Mouse (Mus musculus): ENCODE measurements around the gene Cntnap1.
"Not testable (repeated sequence)": the region's sequence is repeated elsewhere in the genome, so short reads cannot be mapped to it uniquely, and the experiment has no call there.

The Cntnap1 gene

DNA sequence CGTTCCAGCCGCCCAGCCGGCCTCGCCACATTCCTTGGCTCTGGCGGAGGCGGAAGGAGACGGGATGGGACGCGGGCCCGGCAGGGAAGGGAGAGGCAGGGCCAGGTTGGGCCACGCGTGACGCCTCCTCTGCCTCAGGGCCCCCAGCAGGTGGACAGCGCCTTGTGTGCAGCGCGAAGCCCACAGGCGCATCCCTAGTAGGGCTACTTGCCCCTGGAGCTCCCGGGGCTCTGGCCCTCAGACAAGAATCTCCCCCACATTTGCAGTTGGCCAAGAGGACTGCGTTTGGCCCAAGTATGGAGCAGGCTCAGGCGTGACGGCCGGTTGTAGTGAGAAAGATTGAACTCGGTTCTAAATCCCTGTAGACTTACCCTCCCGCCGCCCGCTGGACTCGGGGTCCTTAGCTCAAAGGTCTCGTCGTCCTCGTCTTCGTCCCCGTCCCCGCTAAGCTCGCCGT lies at the start of gene Cntnap1:
Gene Cntnap1, plus strand, starts transcription at position 170 of the 457 bp plus-strand sequence.
- DNase-seq: no peak

DNA sequence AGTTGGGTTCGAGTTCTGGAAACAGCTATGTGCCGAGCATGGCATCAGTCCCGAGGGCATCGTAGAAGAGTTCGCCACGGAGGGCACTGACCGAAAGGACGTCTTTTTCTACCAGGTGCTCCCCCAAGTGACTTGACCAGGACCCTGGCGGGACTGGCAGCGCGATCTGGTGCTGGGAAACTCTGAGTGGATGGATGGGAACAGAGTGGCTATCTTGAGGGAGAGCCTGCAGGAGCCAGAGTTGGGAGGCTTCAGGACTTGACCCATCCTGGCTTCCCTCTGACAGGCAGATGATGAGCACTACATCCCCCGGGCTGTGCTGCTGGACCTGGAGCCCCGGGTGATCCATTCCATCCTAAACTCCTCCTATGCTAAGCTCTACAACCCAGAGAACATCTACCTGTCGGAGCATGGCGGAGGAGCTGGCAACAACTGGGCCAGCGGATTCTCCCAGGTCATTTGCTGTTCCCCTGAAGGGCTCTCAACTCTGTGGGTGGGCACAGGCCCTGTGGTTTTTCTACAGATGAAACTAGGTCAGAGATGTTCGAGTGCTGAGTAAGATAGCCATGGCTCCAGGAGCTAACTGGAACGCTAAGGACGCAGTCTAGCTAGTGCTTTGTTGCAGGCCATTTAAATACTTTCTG lies 49.7 kb upstream of the Cntnap1 start:
- peak; percentile 17 for DNase-seq

DNA sequence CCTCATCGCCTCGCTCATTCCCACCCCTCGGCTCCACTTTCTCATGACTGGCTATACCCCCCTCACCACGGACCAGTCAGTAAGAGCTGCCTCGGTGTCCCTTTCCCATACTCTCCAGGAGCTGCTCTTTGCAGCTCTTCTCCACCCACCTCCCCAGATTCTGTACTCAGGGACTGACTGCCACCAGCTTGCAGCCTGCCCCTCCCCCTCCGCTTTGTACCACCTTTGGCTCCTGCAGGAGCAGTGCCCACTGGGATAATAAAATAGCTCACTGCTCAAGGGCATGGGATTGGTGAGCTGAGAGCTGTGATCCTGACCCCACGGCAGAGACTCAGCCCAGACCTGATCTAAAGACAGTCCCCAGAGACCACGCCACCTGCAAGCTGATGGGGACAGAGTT lies 45.8 kb upstream of the Cntnap1 start:
- DNase-seq: not testable (repeated sequence)

DNA sequence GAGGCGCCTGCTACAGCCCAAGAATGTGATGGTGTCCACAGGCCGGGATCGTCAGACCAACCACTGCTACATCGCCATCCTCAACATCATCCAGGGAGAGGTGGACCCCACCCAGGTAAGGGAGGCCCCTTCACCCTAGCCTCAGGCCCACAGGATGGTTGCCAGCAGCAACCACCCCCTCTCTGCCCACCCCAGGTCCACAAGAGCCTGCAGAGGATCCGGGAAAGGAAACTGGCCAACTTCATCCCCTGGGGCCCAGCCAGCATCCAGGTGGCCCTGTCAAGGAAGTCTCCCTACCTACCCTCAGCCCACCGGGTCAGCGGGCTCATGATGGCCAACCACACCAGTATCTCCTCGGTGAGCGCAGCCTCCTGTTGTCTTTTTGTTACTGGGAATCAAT lies 45.3 kb upstream of the Cntnap1 start:
- DNase-seq: not testable (repeated sequence)

DNA sequence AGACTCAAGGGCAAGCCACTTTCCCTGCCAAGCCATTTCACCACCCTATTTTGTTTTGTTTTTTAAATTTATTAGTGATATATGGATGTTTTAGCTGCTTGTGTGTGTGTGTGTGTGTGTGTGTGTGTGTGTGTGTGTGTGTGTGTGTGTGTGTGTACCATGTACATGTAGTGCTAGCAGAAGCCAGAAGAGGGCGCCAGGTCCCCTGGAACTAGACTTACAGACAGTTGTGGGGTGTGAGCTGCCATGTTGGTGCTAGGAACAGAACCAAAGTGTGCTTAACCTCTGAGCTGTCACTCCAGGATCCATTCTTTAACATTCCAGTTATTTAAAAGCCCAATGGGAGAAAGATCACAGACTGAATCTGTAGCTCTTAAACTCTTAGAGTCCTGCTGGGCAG lies 43.2 kb upstream of the Cntnap1 start:
- no peak for DNase-seq

DNA sequence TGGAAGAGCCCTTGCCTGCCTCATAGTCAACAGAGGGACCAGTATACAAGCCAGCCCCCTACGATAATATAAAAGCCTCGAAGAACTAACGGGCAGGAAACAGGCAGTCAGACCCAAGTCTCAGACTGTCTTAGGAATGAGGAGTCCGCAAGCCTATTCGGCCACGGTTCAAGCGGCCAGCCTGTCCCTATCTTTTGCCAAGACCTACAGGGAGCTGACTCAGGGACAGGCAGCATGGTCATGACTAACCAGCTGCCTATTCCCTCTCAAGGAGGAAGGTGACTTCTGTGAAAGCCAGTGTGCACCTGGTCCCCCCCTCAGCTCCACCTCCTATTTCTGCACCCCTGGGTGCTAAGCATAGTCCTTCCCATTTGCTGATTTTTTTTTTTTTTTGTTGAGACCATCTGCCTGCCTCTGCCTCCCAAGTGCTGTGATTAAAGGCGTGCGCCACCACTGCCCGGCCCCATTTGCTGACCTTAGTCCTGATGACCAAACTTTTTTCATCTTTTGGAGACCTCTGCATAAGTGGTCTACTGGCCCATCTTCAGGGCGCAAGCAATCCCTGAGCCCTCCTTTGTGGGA lies 41.2 kb upstream of the Cntnap1 start:
- DNase-seq: no peak

DNA sequence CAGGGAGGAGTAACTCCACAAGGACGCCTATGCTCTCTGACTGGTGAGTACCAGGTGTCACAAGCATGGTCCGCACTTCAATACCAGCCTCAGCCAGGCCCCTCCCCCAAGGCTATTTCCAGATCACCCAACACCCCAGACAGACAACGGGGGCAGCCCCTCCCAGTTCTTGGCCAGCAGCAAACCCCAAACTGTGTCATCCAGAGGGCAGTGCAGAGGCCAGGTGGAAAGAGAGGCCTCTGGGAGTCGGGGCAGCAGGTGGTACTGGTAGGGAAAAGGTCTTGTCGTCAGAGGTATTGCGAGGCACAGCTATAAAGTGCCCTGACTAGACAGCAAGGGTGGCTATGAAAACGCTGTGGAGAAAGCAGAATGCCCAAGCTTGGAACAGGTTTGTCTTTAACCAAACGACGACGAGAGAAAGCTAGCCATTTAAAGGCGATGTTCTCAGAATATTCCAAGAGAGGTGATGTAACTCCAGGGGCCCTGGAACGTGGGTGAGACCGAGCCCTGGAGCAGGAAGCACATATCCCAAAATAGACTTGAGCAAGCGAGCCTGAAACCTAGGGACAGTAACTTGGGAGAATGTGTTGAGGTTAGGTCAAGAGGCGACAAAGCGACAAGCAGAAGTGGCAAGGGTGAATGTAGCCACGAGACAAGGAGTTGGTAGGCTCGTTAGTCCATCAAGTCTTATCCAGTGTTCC lies 40.1 kb upstream of the Cntnap1 start:
- no peak for DNase-seq

DNA sequence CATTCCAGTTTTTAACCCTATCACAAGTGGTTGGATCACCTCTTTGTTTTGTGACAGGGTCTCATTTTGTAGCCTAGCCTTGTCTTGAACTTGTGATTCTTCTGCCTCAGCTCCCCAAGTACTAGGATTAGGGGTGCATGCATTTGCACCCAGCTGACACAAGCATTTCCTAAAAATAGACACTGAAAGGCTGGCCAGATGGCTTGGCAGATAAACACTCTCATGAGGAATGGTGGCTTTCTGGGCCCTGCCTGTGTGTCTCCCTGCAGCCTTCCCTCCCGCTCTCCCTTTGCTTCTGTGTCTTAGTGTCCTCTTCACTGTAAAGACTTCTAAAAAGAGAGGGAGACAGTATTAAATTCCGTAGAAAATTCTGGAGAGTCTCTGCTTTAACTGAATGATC lies 39.1 kb upstream of the Cntnap1 start:
- DNase-seq: no peak

DNA sequence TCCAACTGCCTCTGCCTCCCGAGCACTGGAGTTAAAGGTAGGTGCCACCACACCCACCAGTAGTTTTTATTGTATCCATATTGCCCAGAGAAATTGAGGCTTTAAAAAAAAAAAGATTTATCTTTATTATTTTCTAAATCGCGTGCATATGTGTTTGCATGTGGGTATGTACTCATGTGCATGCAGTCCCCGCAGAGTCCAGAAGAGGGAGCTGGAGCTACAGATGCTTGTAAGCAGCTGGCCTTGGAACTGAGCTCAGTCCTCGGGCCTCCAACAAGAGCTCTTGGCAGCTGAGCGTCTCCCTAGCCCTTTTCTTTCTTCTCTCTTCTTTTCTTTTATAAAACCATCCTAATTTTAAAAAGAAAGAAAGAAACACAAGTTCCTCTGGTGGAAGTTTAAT lies 38.6 kb upstream of the Cntnap1 start:
- peak; percentile 47 for DNase-seq

DNA sequence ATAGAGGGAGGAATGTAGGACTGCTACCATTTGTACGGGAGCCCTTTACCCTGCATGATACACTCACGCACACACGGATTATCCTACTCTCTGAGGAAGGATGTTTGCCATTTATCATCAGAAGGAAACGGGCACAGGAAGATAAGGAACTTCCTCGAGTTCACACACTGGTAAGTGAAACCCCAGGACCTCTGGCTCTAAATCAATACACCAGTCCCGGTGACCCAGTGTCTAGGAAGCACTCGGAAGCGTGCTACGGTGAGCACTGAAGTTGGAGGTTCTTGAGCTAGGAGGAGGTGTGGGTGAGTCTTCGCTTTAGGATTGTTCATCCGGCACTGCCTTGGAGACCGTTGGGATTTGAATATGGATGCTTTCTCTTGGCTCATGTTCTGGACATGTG lies 37.3 kb upstream of the Cntnap1 start:
- DNase-seq: no peak

DNA sequence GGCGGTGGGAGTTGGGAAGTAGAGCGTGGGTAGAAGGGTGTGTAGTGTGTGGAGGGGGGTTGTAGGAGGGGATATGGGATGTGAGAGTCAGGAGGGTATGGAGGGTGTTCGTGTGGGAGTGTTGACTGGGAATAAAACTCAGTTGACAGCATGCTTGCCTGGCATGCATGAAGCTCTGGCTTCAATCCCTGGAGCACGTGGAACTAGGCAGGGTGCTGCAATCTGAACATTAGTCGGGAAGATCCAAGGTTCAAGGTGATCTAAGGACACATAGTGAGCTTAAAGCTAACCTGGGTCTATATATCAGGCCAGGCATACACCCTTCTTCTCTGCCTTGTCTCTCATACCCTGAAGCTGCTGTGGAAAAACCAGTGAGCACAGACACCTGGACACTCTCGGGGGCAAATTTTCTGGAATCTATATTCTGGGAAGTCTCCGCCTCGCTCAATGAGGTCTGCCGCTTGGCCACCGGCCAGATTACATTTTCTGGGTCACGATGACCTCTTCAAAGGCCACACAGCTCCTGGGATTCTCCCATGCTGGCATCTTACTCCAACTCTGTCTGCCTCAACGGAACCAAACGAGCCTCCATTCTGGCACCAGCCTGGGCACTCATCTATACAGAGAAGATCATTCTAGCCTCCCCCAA lies 36.0 kb upstream of the Cntnap1 start:
- DNase-seq: no peak

DNA sequence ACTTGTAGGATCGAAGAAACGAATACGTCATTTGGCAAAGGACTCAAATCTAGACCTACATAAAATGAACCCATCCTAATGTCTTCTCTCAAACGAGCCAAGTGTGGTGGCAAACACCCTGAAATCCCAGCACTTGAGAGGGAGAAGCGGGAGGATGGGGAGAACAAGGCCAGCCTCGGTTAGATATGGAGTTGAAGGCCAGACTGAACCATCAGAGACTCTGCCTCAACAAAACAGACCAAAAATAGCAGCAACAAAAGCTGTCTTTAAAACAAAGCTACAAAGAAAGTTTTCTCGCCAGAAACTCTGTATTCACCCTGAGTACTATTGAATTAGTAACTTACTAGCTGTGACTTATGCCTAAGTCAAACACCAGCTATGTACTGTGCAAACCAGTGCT lies 33.3 kb upstream of the Cntnap1 start:
- no peak for DNase-seq

DNA sequence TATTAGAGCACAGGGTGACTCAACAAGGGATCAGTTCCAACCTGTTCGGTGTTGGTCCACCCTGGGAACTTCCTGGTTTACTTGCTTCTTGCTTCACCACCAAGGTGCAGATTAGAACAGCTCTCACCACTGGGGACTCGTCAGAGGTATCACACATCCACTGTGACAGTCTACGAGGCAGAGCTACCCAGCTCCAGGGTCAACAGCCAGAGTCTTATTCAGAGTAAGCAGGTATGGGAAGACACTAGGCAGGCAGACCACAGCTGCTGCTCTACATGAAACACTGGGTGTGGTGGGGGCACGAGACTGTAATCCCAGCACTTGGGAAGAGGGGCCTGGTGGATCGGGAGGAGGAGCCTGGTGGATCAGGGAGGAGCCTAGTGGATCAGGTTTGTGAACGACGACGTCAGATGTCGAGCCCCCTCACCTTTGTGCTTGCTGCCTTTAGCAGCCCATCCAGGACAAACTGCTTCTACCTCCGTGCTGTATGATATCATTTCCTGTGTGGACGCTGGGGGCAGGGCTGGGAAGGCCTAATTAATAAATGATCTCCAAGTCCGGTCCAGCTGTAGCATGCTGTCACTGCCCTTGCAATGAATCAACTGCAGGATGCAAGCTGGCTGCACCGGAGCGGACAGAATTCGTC lies 31.7 kb upstream of the Cntnap1 start:
- DNase-seq: no peak

DNA sequence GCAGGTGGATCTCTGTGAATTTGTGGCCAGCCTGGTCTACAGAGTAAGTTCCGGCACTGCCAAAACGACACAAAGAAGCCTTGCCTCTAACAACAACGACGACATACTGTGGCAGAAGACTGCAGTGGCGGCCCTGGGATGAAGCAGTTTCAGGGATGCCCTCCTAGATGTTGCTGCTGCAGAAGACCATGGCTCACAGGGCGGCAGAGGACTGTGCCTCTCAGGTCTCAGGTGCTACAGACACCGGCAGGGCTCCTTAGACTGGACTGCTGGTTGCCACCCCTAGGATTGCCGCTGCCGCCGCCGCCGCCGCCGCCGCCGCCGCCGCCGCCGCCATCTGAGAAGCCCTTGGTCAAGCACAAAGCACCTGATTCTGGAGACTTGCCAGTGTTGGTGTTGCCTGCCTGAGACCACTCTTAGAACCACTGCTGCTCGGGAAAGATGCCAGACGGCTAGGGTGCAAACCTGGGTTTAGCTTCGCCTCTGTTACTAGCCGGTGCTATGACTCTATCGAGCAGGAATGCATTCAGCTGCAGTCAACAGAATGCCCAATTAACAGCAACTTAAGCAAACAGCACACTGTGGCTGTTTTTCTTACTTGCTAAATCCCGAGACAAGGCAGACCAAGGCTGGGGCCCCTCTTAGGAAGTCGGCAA lies 30.0 kb upstream of the Cntnap1 start:
- peak; percentile 27 for DNase-seq

DNA sequence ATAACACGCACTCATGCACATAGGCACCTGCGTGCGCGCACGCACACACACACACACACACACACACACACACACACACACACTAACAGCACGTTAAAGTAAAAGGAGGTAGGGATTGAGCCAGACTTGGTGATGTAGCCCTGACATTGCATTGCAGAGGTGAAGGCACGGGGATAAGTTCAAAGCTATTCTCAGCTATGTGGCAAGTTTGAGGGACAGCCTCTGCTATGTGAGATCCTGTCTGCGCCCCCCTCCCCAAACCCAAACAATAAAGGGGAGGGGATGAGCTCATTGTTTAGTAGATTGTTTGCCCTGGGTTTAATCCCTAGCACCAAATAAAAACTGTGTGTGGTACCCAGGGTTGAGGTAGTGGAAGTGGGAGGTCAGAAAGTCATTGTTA lies 29.2 kb upstream of the Cntnap1 start:
- DNase-seq: no peak

DNA sequence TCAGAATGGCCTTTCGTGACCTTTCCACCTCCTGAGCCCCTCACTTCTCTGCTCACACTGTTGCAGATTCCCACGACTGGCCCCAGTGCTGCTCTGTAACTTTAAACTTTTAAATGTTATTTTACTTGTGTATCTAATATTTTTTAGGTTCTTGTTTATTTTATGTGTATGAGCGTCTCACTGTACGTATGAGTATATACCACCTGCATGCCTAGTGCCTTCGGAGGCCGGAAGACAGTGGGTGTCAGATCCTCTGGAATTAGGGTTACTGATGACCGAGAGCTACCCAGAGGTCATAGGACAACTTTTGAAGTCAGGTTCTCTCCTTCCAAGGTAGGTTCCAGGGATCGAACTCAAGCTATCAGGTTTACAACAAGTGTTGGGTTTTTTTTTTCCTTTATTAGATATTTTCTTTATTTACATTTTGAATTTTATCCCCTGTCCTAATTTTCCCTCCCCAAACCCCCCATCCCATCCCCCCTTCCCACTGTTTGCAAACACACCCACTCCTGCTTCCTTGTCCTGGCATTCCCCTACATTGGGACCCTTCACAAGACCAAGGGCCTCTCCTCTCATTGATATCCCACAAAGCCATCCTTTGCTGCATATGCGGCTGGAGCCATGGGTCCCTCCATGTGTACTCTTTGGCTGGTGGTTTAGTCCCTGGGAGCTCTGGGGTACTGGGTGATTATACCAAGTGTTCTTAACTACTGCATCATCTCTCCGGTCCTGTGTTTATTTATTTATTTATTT lies 27.9 kb upstream of the Cntnap1 start:
- DNase-seq: no peak

DNA sequence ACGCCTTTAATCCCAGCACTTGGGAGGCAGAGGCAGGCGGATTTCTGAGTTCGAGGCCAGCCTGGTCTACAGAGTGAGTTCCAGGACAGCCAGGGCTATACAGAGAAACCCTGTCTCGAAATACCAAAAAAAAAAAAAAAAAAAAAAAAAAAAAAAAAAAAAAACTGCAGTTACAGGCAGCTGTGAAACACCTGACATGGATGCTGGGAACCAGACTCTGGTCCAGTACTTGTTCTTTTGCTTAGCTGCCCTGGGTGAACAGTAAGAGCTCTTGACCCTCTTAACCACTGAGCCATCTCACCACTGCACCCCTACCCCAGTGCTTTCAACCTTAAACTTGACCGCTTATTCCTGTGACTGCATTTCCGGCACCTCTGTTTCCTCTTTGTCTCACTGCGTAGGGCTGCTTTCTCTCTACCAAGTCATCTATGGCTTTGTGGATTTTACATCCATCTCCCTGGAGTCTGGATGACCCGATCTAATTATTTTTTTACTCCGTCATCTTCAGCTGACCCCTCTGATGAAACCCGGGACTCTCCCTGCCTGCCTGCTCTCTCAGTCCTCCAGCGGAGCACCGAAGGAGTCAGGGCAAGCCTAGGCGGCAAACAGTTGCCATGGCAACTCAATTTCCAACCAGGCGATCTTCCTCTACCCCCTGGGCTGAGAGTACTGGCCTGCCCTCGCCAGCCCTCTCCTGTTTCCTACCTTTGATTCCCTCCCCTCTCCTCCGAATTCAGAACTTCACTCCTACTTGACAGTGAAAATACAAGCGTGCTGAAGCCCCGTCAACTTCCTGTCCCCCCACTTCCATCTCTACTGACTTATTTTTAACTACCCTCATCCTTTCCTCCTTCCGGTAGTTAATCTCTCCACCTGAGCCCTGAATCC lies 26.7 kb upstream of the Cntnap1 start:
- DNase-seq: no peak

DNA sequence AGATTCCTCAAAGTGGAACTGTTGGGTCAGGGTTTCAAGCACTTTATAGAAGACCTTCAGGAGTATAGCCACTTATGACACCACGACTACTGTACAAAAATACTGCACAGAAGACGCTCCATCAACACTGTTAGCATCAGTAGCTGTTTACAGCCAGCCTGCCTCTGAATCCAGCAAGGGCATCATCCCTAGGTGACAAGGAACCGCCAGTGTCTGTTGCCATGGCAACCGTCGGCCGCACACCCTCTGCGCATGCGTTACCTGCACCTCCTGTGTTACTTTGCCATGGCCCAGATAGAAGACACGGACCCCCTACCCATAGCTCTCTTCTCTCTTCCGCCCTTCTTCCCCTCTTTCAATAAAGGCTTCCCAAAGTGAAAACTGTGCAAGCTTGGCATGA lies 23.9 kb upstream of the Cntnap1 start:
- DNase-seq: no peak

DNA sequence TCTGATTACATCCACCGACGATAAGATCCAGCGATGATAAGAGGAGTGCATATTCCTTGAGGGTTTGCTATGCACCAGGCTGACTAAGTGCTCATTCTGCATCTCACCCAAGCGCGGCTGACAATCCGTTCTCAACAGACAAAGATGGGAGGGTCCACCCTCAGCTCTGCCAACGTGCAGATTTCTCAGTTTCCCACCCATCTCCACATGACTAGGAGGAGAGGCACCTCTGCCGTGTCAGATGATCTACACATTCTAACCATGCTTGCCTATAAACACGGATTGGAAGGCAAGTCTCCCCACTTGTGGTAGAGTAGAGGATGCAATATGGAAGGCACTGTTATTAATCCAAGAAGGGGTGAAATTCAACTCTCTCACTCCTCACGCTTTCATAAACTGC lies 21.6 kb upstream of the Cntnap1 start:
- DNase-seq: no peak

DNA sequence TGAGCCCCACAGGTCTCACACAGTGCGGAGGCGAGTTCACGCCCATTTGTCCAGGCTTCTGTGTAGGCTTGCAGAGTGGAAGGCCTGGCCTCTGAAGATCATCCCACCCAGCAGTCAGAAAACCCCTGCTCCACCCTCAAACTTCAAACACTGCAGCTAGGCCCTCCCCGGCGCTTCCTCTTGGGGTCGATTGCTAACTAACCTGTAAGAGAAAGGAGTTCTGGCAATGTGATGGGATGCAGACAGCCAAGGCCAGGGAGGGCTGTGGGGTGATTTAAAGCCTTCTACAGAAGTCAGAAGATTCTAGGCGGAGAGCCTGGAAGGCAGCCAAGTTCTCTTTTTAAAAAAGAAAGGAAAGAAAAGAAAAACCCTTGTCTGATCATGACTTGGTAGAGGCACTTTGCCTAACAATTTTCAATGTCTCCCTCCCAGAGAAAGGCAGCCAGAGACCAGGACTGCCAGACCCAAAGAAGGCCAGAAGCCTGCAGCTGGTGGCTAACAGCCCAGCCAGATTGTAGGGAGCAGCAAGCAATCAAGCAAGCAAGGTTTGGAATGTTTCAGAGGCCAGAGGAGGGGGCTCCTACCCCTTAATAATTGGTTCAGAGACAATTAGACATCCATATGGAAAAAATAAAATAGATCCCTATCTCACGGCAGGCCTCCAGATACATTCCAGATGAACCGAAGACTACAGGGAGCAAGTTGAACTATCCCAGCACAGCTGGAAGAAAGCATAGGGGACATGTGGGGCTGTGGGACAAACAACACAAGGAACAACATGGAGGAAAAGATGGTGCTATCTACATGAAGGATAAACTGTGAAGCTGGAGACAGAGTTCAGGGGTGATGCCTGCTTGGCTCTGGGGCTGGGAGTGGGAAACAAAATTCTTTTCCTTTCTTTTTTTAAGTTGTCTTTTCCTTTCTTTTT lies 20.9 kb upstream of the Cntnap1 start:
- DNase-seq: no peak
